Mouse (Mus musculus) spleen, adult 2 months (tissue): ENCODE measurements at regions not wholly inside any gene's neighbourhood (a gene's known extent, or its start where the extent isn't known, plus 50 kb on each side); places are given as distances from the start of the nearest gene placed in this dataset.

Experiments used
- CTCF ChIP-seq: fragments of 200-500 bp; IDR thresholded peaks from 2 replicates; pipeline ENCODE4 v1.5.1; 2011; ENCODE audit warnings: mild to moderate bottlenecking, inconsistent platforms; ENCODE audit not compliant: insufficient read depth, insufficient read length, insufficient replicate concordance; ENCODE audit errors: extremely low read depth
- POLR2A ChIP-seq: fragments of 200-500 bp; IDR thresholded peaks from 2 replicates; pipeline ENCODE4 v1.6.1; 2011; ENCODE audit warnings: low read depth, low read length, inconsistent platforms

DNA sequence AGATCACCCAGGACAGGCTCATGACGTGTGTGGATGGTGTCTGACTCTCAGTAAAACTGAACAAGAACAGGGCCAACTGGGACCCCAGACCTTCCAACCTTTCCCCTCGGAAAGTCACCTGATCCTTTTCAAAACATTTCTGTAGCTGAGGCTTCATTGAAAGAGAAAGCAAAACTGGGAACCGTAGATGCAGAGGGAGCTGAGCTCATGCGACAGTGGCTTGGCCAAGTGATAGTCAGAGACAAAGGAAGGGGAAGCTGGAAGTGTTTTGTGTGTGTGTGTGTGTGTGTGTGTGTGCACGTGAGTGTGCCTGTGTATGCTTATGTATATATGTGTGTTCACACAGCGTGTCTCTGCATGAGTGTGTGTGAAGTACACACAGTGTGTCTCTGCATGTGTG, 56.7 kb downstream of the Cryba4 start:
- TF ChIP-seq CTCF: no peak
- no peak for TF ChIP-seq POLR2A
